In the genomic region with DNA sequence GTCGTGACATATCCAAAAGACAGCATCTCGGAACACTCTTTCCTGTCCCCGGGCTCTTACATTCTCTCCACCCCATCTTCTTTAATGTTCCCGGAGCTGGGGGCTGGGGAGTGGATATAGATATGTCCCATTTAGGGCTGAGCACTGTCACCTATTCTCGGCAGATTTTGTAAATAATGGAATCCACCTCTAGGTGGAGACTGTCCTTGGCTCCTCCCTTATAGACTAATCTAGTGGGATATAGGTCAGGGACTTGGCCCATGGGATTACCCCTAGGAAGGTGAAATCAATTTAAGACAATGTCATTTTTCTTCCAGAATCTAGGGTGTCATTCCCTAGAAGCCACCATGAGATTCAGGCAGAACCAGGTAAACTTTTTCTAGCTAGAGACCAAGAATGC, we compare ENCODE assay signal across 9 mouse cellular contexts. TPM values are rescaled to one million over a fixed set of nuclear protein-coding genes. Genes with fewer than 3 reads are reported as not detected.
DNase-seq lines count a peak whose midpoint lies in the region; ATAC-seq lines count a peak whose summit lies in the region.
"Had no signal": no experiment of that assay in that cellular context is flagged by ENCODE, and none has a peak within 500 bp of the region (broad histone marks: within the 10 kb centered on the region; RNA-seq: fewer than 3 reads in every experiment).

No protein-coding gene starts in this region.

- H3K4me2 ChIP-seq in embryonic facial prominence, embryonic 11.5 days (ENCODE audit: low read depth, low read length) = no peak overlapping the region
- peak overlapping the region; percentile 70 for H3K4me2 ChIP-seq in limb, embryonic 11.5 days (ENCODE audit: low read depth, severe bottlenecking)

- DNase-seq in CD4-positive helper T cell, adult 2 months (ENCODE audit: low read depth, low spot score) = peak; percentile 51
- DNase-seq in embryonic facial prominence, embryonic 11.5 days (ENCODE audit: low spot score) = peak; percentile 21
- DNase-seq in limb, embryonic 11.5 days (ENCODE audit: low spot score) = no peak
- peak; percentile 58 for DNase-seq in retina, embryonic 14.5 days (ENCODE audit: low spot score)
- DNase-seq in urinary bladder, postnatal 10 days (ENCODE audit: low spot score) = no peak
- no peak for DNase-seq in spleen, postnatal 10 days (ENCODE audit: low spot score in 2 of 2)

- 48% methylated on average over 5 of the region's 5 CpGs for WGBS in embryonic facial prominence, embryonic 11.5 days
- WGBS in limb, embryonic 11.5 days = 56% methylated on average over 5 of the region's 5 CpGs

- H3K27me3 ChIP-seq in erythroblast, embryonic 14.5 days (ENCODE audit: control insufficient read depth) = no peaks in the 10 kb centered on the region
- no peaks in the 10 kb centered on the region for H3K27me3 ChIP-seq in embryonic facial prominence, embryonic 11.5 days (ENCODE audit: control insufficient read depth, insufficient read depth, low read length)
- H3K27me3 ChIP-seq in limb, embryonic 11.5 days (ENCODE audit: control insufficient read depth, insufficient read depth, low read length) = no peaks in the 10 kb centered on the region

- H3K9me3 ChIP-seq in erythroblast, embryonic 14.5 days (ENCODE audit: control insufficient read depth, low read length) = no peaks in the 10 kb centered on the region
- no peaks in the 10 kb centered on the region for H3K9me3 ChIP-seq in embryonic facial prominence, embryonic 11.5 days (replicated peaks; ENCODE audit: control insufficient read depth, low read length)
- H3K9me3 ChIP-seq in limb, embryonic 11.5 days (ENCODE audit: control insufficient read depth, low read length) = no peaks in the 10 kb centered on the region

- H3K4me3 ChIP-seq in erythroblast, embryonic 14.5 days (replicated peaks) = peak overlapping the region; percentile 100
- H3K4me3 ChIP-seq in embryonic facial prominence, embryonic 11.5 days (ENCODE audit: low read depth, low read length) = peak overlapping the region; percentile 74; the same call in 1 of the 2 replicates
- peak overlapping the region; percentile 78 for H3K4me3 ChIP-seq in limb, embryonic 11.5 days (ENCODE audit: low read depth, low read length)

- no peak overlapping the region for H3K27ac ChIP-seq in embryonic facial prominence, embryonic 11.5 days (replicated peaks; ENCODE audit: low read depth, low read length)
- no peak overlapping the region for H3K27ac ChIP-seq in limb, embryonic 11.5 days (replicated peaks; ENCODE audit: low read depth, low read length)

- H3K36me3 ChIP-seq in erythroblast, embryonic 14.5 days (ENCODE audit: control insufficient read depth) = peaks cover 22% of the 10 kb centered on the region
- no peaks in the 10 kb centered on the region for H3K36me3 ChIP-seq in embryonic facial prominence, embryonic 11.5 days (replicated peaks; ENCODE audit: control insufficient read depth, insufficient read depth, low read depth, low read length)
- H3K36me3 ChIP-seq in limb, embryonic 11.5 days (ENCODE audit: control insufficient read depth, insufficient read depth, low read length) = no peaks in the 10 kb centered on the region

- no peak for ATAC-seq in erythroblast, adult 5-6 weeks (replicated peaks; ENCODE audit: low FRiP score, poor library complexity, severe bottlenecking)
- ATAC-seq in embryonic facial prominence, embryonic 11.5 days (replicated peaks; ENCODE audit: insufficient number of reproducible peaks, low FRiP score, low TSS enrichment, low read depth) = no peak
- ATAC-seq in limb, embryonic 11.5 days (ENCODE audit: insufficient number of reproducible peaks, low FRiP score, low TSS enrichment, low read depth) = no peak

- peaks cover 62% of the 10 kb centered on the region for H3K4me1 ChIP-seq in erythroblast, embryonic 14.5 days (ENCODE audit: control insufficient read depth)
- no peaks in the 10 kb centered on the region for H3K4me1 ChIP-seq in embryonic facial prominence, embryonic 11.5 days (ENCODE audit: control insufficient read depth, insufficient read depth, low read length)
- 0 out of 2 replicates have a peak, but pooled peaks cover 3% of the 10 kb centered on the region for H3K4me1 ChIP-seq in limb, embryonic 11.5 days (ENCODE audit: control insufficient read depth, insufficient read depth, low read length)

- H3K9ac ChIP-seq in embryonic facial prominence, embryonic 11.5 days (replicated peaks; ENCODE audit: low read length) = no peak overlapping the region
- no peak overlapping the region for H3K9ac ChIP-seq in limb, embryonic 11.5 days (ENCODE audit: low read length)

RNA-seq across cellular contexts. Expression of a gene that starts 0.7 kb away (rescaled TPM):
- 0.35 and 0.62 TPM in 2 replicates for polyA plus RNA-seq in erythroblast, embryonic 14.5 days (2012)
- 5.4 and 13.8 TPM in 2 replicates for total RNA-seq in erythroblast, adult 5-6 weeks (2015; ENCODE audit: low replicate concordance)
- total RNA-seq in erythroblast, adult 5-6 weeks (2017; ENCODE audit: low replicate concordance) = 9.5 and 14.8 TPM in 2 replicates
- 33.4 and 35.2 TPM in 2 replicates for polyA plus RNA-seq in embryonic facial prominence, embryonic 11.5 days (2014; fragmentation: Nextera tagmentation; extraction: Ambion mirVana)
- polyA plus RNA-seq in limb, embryonic 11.5 days (2014; fragmentation: Nextera tagmentation; extraction: Ambion mirVana) = 42.7 and 47.5 TPM in 2 replicates

RNA-seq across cellular contexts. Expression of a gene that starts 0.8 kb away (rescaled TPM):
- polyA plus RNA-seq in erythroblast, embryonic 14.5 days (2012) = 20.3 and 21.9 TPM in 2 replicates
- total RNA-seq in erythroblast, adult 5-6 weeks (2015; ENCODE audit: low replicate concordance) = 517 and 623 TPM in 2 replicates
- total RNA-seq in erythroblast, adult 5-6 weeks (2017; ENCODE audit: low replicate concordance) = 741 and 893 TPM in 2 replicates
- 37.3 and 37.4 TPM in 2 replicates for polyA plus RNA-seq in embryonic facial prominence, embryonic 11.5 days (2014; fragmentation: Nextera tagmentation; extraction: Ambion mirVana)
- polyA plus RNA-seq in limb, embryonic 11.5 days (2014; fragmentation: Nextera tagmentation; extraction: Ambion mirVana) = 31.9 and 33.2 TPM in 2 replicates

RNA-seq across cellular contexts. Expression of a gene that starts 57.9 kb away (rescaled TPM):
- not detected in 2 replicates for polyA plus RNA-seq in erythroblast, embryonic 14.5 days (2012)
- not detected in 2 replicates for total RNA-seq in erythroblast, adult 5-6 weeks (2015; ENCODE audit: low replicate concordance)
- not detected in 2 replicates for total RNA-seq in erythroblast, adult 5-6 weeks (2017; ENCODE audit: low replicate concordance)
- not detected in 2 replicates for polyA plus RNA-seq in embryonic facial prominence, embryonic 11.5 days (2014; fragmentation: Nextera tagmentation; extraction: Ambion mirVana)
- 0.09 and 0.25 TPM in 2 replicates for polyA plus RNA-seq in limb, embryonic 11.5 days (2014; fragmentation: Nextera tagmentation; extraction: Ambion mirVana)
- polyA plus RNA-seq: spleen, adult 2 months had no signal

Comparison
In these comparisons a context has a peak if more than half of its experiments do, and no peak if none do; other contexts are left out.
1. DNase-seq: peak in CD4-positive helper T cell, adult 2 months (single experiment), embryonic facial prominence, embryonic 11.5 days (single experiment) and retina, embryonic 14.5 days (single experiment); none in limb, embryonic 11.5 days (single experiment), urinary bladder, postnatal 10 days (single experiment) and spleen, postnatal 10 days (0 of 2).
2. RNA of a gene that starts 0.7 kb away (polyA plus RNA-seq): 42.7 to 47.5 TPM in limb, embryonic 11.5 days and 33.4 to 35.2 TPM in embryonic facial prominence, embryonic 11.5 days; 0.35 to 0.62 TPM in erythroblast, embryonic 14.5 days; every median in the first group is over 10 times any median in the second.
3. Peak in every context shown above with its lines, with median percentiles within 50 percentile points of each other: H3K4me3 ChIP-seq.